Mouse (Mus musculus): ENCODE data around the gene A930004D18Rik. TPM values are rescaled to one million over a fixed set of nuclear protein-coding genes. Genes with fewer than 3 reads are reported as not detected.

Gene A930004D18Rik
- polyA plus RNA-seq, 2 experiments = 8.8 to 13.0 TPM

DNA sequence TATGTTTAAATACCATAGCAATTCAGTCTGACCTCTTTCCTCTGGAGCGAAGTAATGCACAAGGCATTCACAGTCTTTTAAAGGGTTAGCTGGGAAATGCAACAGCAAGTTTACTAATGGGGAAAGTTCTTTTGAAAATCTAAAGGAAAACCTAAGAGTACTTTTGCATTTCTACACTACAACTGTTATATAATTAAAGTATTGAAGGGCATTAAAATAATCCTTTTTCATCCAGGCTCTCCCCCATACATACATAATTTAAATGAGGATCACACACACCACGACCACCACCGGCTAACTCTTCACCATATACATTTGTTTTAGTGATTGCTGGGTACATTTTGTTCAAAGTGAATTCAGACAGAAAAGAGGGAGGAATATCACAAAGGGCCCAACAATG is 15.0 kb upstream of the A930004D18Rik start:
- no peak overlapping the region; the same call in 1 of the 2 replicates for H3K9ac ChIP-seq (ENCODE audit: low read depth, low read length, severe bottlenecking)
- peaks cover 30% of the 10 kb centered on the region for H3K4me1 ChIP-seq (ENCODE audit: control insufficient read depth, insufficient read depth, low read length)
- no peak for ATAC-seq (ENCODE audit: low FRiP score, low read depth)
- TF ChIP-seq POLR2A (IDR thresholded peaks at IDR 0.05; ENCODE audit: borderline replicate concordance, extremely low read depth, insufficient read depth, insufficient read length) = no peak
- no peak overlapping the region for H3K4me2 ChIP-seq (replicated peaks; ENCODE audit: low read depth, low read length, severe bottlenecking)
- no peaks in the 10 kb centered on the region for H3K9me3 ChIP-seq (ENCODE audit: control insufficient read depth, low read length)
- no peaks in the 10 kb centered on the region for H3K27me3 ChIP-seq (ENCODE audit: control insufficient read depth, insufficient read depth, low read length)
- no peak overlapping the region for H3K4me3 ChIP-seq (replicated peaks; ENCODE audit: low read length)
- peak; percentile 2 for DNase-seq (ENCODE audit: low spot score)
- H3K36me3 ChIP-seq (ENCODE audit: control insufficient read depth, insufficient read depth, low read length) = no peaks in the 10 kb centered on the region
- WGBS = 59% methylated on average over 3 of the region's 3 CpGs
- H3K27ac ChIP-seq (replicated peaks; ENCODE audit: low read depth, low read length) = no peak overlapping the region

DNA sequence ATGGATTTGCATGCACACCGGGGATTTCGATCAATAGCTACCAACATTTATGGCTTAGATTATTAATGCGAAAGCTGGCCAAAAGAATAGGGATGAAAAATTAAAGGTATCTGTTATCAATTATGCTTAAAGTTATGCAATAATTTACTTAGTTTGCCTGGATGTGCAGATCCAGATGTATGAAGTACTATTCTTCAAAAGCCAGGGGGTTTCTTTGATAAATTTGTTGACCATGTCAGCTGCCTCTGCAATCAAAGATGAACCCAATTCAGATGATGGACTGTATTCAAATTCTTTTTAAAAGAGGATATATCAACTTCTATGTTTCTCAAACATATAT is 14.3 kb upstream of the A930004D18Rik start:
- no peak overlapping the region for H3K4me2 ChIP-seq (replicated peaks; ENCODE audit: low read depth, low read length, severe bottlenecking)
- TF ChIP-seq POLR2A (IDR thresholded peaks at IDR 0.05; ENCODE audit: borderline replicate concordance, extremely low read depth, insufficient read depth, insufficient read length) = no peak
- peaks cover 30% of the 10 kb centered on the region for H3K4me1 ChIP-seq (ENCODE audit: control insufficient read depth, insufficient read depth, low read length)
- H3K27me3 ChIP-seq (ENCODE audit: control insufficient read depth, insufficient read depth, low read length) = no peaks in the 10 kb centered on the region
- H3K9ac ChIP-seq (ENCODE audit: low read depth, low read length, severe bottlenecking) = no peak overlapping the region
- H3K4me3 ChIP-seq (replicated peaks; ENCODE audit: low read length) = no peak overlapping the region
- 52% methylated on average over 3 of the region's 3 CpGs for WGBS
- H3K36me3 ChIP-seq (ENCODE audit: control insufficient read depth, insufficient read depth, low read length) = no peaks in the 10 kb centered on the region
- no peaks in the 10 kb centered on the region for H3K9me3 ChIP-seq (ENCODE audit: control insufficient read depth, low read length)
- DNase-seq (ENCODE audit: low spot score) (no peak), ATAC-seq (ENCODE audit: low FRiP score, low read depth) (no peak)
- H3K27ac ChIP-seq (replicated peaks; ENCODE audit: low read depth, low read length) = no peak overlapping the region

DNA sequence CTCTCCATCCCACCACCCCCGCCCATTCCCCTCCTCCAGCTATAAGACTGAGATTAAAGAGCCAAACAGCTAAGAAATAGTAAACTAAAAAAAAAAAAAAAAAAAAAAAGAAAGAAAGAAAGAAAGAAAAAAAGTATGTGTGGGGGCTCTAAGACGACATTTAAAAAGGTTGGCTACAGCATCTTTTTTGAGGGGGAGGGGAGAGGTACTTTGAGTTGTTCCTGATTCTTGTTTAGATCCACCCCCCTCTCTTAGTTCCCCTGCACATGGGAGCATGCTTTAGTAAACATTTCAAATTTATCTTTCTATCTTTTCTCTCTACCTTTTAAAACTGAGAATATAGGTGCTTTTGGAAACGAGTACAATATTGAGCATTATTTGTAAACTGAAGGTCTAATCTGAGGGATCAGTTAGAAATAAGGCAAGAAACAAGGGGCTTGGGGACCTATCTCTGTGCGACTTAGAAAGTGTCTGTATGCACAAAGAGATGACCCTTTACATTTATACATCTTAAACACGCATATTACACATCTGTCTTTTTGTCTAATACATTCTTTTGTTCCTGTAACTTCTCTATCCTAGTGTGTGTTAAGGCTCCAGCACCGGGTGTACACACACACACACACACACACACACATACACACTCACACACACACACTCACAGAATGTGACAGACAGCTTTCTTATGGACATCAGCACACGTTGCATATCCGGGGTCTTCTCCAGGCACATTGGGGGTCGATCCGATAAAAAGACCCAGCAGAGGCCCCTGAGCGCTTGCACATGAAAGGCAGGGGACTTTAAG is 13.7 kb upstream of the A930004D18Rik start:
- WGBS = 24% methylated on average over 11 of the region's 11 CpGs
- ATAC-seq (ENCODE audit: low FRiP score, low read depth) (no peak), DNase-seq (ENCODE audit: low spot score) (no peak)
- Histone ChIP-seq H3K36me3 (ENCODE audit: control insufficient read depth, insufficient read depth, low read length) (no peaks in the 10 kb centered on the region), H3K9me3 (ENCODE audit: control insufficient read depth, low read length) (no peaks in the 10 kb centered on the region), H3K4me1 (ENCODE audit: control insufficient read depth, insufficient read depth, low read length) (peaks cover 30% of the 10 kb centered on the region), H3K27ac (replicated peaks; ENCODE audit: low read depth, low read length) (no peak overlapping the region), H3K9ac (ENCODE audit: low read depth, low read length, severe bottlenecking) (peak overlapping the region; percentile 46; the same call in 1 of the 2 replicates), H3K4me3 (replicated peaks; ENCODE audit: low read length) (peak overlapping the region; percentile 96), H3K27me3 (ENCODE audit: control insufficient read depth, insufficient read depth, low read length) (no peaks in the 10 kb centered on the region), H3K4me2 (replicated peaks; ENCODE audit: low read depth, low read length, severe bottlenecking) (peak overlapping the region; percentile 89)
- TF ChIP-seq POLR2A (IDR thresholded peaks at IDR 0.05; ENCODE audit: borderline replicate concordance, extremely low read depth, insufficient read depth, insufficient read length) = no peak

DNA sequence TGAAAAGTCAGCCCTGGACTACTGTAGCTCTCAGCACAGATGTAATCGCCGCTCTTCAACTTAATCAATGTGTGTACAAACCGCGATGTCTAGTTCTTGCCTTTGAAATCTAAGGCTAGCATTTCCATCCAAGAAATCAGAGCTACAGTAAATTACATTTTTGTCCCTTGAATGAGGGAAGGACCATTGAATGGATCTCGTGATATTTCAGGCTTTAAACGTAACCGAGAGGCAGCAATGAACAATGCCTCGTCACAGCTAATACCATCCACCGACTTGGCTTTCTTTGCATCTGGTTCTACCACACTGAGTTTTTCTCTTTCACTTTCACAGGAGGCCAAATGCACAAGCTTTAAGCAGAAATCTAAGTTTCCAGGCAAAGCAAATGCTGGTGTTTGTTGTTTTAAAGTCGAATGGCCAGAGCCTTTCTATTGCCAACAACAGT is 13.0 kb upstream of the A930004D18Rik start:
- H3K36me3 ChIP-seq (ENCODE audit: control insufficient read depth, insufficient read depth, low read length) = no peaks in the 10 kb centered on the region
- H3K27me3 ChIP-seq (ENCODE audit: control insufficient read depth, insufficient read depth, low read length) = no peaks in the 10 kb centered on the region
- H3K4me1 ChIP-seq (ENCODE audit: control insufficient read depth, insufficient read depth, low read length) = peaks cover 30% of the 10 kb centered on the region
- peak overlapping the region; percentile 46 for H3K9ac ChIP-seq (ENCODE audit: low read depth, low read length, severe bottlenecking)
- peak; percentile 38 for DNase-seq (ENCODE audit: low spot score)
- peak overlapping the region; percentile 89 for H3K4me2 ChIP-seq (replicated peaks; ENCODE audit: low read depth, low read length, severe bottlenecking)
- TF ChIP-seq POLR2A (IDR thresholded peaks at IDR 0.05; ENCODE audit: borderline replicate concordance, extremely low read depth, insufficient read depth, insufficient read length) = no peak
- peak overlapping the region; percentile 96 for H3K4me3 ChIP-seq (replicated peaks; ENCODE audit: low read length)
- H3K9me3 ChIP-seq (ENCODE audit: control insufficient read depth, low read length) = no peaks in the 10 kb centered on the region
- H3K27ac ChIP-seq (replicated peaks; ENCODE audit: low read depth, low read length) = peak overlapping the region; percentile 100
- WGBS = 8% methylated on average over 10 of the region's 10 CpGs
- ATAC-seq (ENCODE audit: low FRiP score, low read depth) = no peak

DNA sequence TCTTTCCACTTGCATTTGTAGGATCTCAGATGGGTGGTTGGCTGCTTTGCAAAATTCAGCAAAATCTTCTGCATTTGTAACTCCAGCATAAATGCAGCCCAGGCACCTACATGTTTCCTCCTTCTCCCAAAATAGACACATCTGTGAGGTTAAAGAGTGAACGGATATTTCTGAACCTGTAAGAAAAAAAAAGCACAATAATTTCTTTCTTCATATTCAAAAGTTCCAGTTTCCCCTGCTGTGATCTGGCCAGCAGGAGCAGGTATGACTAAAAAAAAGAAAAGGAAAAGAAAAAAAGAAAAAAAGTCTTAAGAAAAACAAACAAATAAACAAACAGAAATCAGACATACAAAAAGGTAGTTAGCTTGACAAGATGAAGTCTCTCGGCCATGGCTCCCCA is 12.5 kb upstream of the A930004D18Rik start:
- Histone ChIP-seq H3K4me1 (ENCODE audit: control insufficient read depth, insufficient read depth, low read length) (peaks cover 26% of the 10 kb centered on the region), H3K9me3 (ENCODE audit: control insufficient read depth, low read length) (no peaks in the 10 kb centered on the region), H3K36me3 (ENCODE audit: control insufficient read depth, insufficient read depth, low read length) (no peaks in the 10 kb centered on the region), H3K27ac (replicated peaks; ENCODE audit: low read depth, low read length) (peak overlapping the region; percentile 100), H3K9ac (ENCODE audit: low read depth, low read length, severe bottlenecking) (peak overlapping the region; percentile 100), H3K4me3 (replicated peaks; ENCODE audit: low read length) (peak overlapping the region; percentile 96), H3K4me2 (replicated peaks; ENCODE audit: low read depth, low read length, severe bottlenecking) (peak overlapping the region; percentile 89), H3K27me3 (ENCODE audit: control insufficient read depth, insufficient read depth, low read length) (no peaks in the 10 kb centered on the region)
- 9% methylated on average over 2 of the region's 2 CpGs for WGBS
- DNase-seq (ENCODE audit: low spot score) = no peak
- no peak for ATAC-seq (ENCODE audit: low FRiP score, low read depth)
- TF ChIP-seq POLR2A (IDR thresholded peaks at IDR 0.05; ENCODE audit: borderline replicate concordance, extremely low read depth, insufficient read depth, insufficient read length) = no peak
